Mouse (Mus musculus) yolk sac, embryonic 10.5 days (tissue): ENCODE data around the gene Cpne4.

Experiments
- DNase-seq: peaks from one replicate; pipeline ENCODE4 v3.0.0-alpha.2; 2017; ENCODE audit warnings: low spot score

Gene Cpne4

DNA sequence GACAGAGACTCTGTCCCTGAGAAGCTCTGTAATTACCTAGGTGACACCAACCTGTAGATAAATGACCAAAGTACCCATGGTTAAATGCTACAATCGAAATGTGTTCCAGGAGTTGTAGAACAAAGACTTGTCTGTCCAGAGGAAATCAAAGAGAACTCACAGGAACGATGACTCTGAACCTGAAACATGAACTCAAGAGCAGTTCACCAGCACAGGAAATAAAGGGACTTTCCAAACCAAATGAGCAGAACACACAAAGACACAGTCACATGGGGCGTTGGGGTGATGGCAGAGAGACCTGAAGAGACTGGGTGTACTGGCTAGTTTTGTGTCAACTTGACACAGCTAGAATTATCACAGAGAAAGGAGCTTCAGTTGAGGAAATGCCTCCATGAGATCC, 329.9 kb downstream of the Cpne4 start:
- no peak for DNase-seq

DNA sequence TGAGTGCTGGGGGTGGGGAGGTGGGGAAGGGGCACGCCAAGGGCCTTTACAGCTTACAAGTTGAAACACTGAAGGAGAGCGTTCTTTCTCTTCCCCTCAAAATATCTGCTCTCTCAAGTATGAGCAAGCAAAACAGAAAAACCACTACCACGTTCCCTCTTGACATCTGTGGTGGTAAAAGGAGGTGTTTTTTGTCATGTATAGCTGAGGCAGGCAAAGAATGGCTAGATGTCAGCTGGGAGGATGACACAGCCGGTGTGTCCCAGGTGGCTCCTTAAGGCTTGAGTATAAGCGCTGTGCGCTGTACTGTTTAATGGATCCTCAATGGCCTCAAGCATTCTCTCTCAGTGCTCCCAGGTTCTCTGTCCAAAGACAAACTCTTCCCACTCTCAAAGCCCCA, 331.5 kb downstream of the Cpne4 start:
- no peak for DNase-seq

DNA sequence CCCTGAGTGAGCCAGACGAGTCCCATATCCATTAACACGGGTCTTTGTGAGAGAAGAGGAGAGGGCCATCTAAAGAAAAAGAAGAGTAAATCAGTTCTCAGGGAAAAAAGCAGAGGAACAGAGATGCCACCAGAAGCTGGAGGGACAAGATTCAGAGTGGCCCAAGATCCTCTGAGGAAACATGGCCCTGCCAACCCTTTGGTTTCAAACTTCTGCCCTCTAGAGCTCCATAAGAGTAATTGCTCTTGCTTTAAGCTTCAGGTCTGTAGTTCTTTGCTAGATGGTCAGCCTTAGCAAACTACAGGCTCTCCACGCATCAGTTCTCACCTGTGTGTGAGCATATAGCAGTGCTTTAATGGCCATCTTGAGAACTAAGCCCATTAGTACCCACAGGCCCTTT, 343.4 kb downstream of the Cpne4 start:
- no peak for DNase-seq

DNA sequence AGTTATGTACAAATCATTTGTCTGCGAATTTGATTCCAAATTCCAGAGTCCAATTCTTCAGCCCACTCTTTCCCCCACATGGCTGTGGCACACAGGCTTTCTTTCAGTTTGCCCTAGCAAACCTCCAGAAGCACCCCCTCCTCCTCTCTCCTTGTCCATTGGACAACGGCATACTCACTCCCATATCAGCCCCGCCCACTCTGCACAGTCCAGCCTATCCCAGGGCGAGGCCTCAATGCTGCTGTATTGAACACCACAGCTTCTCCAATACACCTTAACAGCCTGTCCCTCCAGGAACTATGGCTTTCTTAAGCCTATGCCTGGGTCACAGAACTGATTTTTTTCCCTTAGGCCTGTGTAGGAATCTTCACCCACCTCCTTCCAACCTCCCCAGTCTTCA, 348.3 kb downstream of the Cpne4 start:
- DNase-seq: no peak

DNA sequence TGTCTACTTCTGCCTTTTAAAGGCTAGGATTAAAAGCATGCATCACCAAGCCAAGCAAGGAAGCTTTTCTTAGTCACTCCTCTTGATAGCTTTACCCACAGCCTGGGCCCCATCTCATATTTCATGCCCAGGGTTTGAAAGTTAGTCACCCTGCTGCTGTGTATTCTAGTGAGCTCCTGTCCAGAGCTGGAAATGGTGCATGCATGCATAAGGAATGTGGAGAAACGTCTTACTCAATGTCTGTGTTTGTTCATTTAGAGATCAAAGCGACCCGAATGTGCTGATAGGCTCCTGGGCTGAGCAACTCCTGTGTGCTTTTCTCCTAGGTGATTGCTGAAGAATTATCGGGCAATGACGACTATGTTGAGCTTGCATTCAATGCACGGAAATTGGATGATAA, 354.0 kb downstream of the Cpne4 start:
- peak; percentile 17 for DNase-seq

DNA sequence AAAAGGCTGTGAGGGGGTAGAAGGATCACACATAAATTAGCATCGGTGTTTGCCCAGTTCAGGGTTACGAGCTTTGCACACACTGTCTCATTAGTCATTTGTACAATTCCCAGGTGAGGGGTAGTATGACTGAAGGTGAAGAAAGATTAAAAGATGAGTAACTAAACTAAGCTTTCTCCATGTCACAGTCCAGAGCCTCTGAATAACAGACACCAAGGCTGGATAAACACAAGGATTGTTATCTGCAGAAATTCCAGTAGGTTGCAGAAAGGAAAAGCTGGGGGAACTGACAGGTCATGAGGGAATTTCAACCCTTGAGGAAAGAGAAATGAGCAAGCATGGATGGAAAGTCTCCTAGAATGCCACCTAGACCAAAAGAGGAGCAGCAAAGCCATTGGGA, 354.7 kb downstream of the Cpne4 start:
- DNase-seq: no peak

DNA sequence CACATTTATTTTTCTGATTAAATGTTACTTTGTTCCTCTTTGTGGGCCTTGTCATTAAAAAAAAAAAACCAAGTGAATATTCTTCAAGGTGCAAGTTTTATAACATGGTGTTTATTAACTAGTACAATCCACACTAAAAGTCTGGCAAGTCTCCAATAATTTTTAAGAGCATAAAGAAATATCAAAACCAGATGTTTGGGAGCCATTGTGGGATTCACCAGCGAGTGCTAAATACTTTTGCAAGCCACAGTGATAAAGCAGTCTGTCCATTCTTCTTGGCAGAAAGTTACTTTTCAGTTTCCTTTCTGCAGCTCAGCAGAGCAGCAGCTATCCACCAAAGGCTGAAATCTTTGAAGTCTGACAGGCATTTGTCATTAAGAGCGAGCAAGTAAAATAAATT, 365.6 kb downstream of the Cpne4 start:
- DNase-seq: no peak

DNA sequence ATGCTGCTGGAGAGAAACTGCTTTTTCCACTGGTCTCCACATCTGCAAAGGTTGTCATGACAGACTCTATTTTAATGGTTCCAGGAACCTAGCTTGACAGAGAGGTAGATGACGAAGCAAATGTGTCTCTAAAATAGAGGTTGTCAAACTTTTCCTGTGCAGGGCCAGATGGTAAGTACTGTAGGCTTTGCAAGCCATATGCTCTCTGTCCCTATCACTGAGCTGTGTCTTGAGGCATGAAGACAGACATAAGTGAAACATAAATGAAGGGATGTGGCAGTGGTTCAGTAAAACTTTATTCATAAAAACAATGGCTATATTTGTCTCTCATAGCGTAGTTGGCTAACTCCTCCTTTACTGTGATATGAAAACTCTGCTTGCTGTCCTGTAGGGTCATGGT, 366.2 kb downstream of the Cpne4 start:
- no peak for DNase-seq

DNA sequence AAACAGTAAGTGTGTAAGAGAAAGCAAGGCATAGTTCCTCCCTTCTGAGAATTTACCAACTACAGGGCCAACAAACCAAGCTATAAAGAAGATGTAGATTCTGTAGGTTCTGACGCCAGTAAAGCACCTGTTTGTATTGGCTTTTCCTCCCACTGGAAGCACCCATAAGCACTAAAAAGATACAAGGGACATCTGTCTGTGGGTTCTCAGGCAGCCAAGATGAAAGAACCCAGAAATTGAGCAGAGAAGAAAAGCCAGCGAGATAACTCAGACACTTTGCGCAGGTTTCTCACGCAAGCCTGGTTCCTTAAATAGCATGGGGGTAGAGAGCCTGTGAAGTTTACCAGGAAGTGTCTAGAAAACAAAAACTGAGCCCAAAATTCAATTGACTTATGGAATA, 374.1 kb downstream of the Cpne4 start:
- DNase-seq: no peak

DNA sequence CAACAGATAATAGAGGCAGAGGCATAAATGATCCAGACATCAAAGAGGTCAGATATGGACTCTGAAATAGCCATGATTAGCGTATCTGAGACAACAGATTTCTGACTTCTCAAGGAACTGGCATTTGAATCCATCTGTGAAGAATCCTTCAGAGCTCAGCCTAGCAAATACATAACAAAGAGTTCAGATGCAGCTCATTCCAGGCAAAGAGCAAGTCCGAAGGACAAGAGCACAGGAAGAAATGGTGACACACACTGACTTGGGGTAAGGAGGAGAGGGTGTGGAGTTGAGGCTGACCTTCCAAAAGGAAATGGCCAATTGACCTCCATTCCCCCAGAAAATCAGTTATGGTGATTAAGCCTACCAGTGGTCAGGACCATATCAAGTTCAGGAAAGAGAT, 375.0 kb downstream of the Cpne4 start:
- DNase-seq: no peak

DNA sequence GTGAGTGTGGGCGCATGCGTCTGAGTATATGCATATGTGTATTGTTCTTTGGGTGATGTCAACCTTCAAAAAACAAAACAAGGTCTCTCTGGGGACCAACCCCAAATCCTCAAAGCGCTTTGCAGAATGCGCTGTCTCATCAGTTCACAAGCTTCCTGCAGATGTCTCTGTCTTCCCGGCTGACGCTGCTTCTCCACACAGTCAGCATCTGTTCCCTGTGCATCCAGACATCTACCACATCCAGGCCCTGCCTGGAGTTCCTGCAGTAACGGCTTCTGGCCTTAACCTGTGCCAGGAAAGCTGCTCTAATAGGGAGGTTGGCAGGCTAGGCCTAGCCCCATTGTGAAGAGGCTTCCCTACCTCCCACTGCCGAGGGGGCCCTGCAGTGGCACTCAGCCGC, 381.7 kb downstream of the Cpne4 start:
- DNase-seq: no peak

DNA sequence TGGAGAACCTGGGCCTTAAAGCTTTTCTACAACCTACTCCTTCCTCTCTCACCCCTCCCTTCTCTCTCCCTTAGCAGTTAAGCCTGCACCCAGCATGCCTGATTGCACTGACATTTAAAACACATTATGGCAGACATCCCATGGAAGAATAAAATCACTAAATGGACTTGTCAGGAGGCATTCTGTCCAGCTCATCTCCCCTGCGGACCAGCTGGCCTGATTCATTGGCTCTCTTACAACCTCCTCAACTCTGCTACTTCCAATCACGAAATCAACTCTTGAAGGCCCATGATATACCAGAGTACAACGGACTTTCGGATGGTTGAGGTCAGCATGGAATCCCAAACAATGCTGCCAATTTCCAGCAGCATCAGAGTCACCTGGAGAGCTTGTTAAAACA, 393.3 kb downstream of the Cpne4 start:
- DNase-seq: no peak

DNA sequence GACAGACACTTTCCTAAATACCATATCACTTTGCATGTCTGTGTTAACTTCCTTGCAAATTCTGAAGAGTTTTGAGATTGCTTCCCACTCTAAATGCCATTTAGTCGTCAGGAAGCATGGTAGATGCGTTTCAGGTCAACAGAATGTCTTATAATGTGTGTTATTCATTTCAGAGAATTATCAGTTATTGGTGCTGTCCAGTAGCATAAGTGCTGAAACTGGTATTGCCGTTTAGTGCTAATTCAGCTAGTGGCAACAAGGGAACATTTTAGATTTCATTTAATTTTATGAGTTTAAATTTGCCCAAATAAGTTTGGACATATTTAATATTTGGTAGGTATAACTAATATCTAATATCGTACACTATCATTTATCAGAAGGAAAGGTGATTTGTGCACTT, 403.5 kb downstream of the Cpne4 start:
- DNase-seq: no peak

DNA sequence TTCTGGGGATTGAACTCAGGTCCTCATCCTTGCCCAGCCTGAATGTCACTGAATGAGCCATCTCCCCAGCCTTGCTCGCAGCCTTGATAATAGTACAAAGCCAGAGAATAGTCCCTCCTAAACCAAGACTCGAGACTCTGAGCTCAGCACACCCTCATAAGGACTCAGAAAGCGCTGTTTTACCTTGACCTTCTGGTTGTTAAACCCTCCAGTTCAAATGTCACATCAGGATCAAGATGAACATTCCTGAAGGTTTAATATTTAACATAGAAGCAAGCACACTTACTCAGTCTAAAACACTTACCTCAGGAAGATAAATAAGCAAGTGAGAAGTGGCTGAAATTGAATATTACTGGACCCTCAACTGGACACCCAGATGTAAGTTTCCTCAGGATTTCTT, 405.1 kb downstream of the Cpne4 start:
- DNase-seq: no peak

DNA sequence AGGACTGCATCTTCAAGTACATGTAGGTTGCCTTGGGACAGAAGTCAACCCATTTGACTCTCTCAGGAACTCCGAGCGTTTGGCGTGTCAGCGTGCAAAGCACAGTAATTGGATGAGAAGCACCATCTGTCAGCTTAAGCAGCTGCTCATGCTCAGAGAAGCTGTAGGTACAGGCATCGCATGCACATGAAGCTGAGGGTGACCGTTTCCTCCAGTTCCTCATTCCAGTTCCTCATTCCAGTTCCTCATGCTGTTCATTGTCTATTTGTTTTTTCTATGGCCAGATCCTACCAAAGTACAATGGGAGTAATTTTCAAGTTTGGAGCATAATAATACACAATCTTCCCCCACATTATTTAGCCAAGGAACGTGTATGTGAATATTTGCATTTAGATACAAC, 425.7 kb downstream of the Cpne4 start:
- no peak for DNase-seq

DNA sequence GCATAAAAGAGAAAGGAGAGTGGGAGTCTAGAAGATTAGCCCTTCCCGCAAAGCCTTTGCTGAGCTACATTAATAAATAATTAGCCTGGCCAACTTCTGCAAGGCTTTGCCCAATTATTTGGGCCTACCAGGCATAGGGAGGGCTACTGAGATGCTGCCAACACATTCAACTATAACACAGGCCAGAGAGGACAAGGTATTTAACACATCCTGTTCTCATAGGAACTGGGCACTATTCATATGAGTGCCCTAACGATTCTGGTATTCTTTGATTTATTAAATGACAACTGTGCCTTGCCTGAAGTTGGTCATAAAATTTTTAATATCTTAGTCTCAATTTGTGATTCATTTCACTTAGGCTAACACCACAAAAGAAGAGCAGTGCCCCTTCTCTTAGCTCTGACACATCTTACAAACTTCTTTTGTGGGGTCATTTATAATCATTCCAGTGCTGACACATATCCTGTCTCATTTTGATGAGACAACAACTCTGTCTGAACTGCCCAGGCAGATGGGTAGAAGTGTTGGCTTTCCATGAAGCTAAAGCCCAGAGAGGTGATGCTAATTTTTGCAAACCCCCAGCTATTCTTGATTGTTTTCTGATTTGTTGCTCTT, 435.0 kb downstream of the Cpne4 start:
- DNase-seq: no peak

DNA sequence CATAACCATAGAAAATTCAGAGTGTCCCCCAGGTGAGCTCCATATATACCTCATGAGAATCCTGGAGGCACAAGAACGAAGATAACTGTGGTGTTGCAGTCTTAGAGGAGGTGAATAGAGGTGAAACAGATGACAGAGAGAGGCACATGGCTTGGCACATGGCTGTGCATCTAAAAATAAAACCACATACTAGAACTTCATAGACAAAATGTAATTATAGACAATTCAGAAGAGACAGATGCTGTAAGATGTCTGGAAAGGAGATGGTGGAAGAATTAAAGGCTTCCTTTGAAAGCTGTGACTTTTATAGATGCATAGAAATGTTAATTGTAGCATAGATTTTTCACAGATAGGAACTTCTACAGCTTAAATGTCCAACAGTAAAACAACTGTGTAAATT, 451.1 kb downstream of the Cpne4 start:
- DNase-seq: no peak

DNA sequence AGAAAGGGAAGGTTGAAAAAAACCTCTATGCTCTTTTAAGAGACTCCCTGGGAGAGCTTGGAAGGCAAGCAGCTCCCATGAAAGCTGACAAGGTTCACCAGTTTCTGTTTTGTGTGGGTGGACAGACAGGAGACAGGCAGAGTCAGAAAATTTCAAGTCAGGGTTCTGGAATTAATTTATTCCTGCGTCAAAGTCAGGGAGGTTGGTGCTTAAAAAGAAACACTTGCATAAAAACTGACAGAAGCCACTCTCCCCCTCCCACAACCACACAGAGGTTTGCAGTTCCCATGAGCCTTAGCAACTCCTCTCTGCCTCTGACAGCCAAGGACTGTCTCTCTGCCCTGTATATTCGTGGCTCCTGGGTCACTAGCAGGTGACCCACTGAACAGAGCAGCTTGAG, 463.6 kb downstream of the Cpne4 start:
- no peak for DNase-seq

DNA sequence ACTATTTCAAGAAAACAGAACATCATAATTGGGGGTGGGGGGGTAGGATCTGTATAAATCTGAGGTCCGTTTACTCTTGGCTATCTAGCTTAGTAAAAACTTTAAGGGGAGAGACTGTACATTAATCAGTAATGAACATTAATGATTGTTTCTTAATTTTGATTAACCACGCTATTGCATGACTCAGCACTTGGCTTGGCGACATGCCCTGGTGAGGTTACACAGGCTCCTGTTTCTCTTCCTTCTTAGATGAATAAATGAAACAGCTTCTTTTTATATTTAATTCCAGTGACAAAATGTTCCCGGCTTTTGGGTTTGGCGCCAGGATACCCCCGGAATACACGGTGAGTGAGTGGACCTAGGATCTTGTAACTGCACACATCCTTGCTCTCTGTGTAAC, 471.1 kb downstream of the Cpne4 start:
- no peak for DNase-seq

DNA sequence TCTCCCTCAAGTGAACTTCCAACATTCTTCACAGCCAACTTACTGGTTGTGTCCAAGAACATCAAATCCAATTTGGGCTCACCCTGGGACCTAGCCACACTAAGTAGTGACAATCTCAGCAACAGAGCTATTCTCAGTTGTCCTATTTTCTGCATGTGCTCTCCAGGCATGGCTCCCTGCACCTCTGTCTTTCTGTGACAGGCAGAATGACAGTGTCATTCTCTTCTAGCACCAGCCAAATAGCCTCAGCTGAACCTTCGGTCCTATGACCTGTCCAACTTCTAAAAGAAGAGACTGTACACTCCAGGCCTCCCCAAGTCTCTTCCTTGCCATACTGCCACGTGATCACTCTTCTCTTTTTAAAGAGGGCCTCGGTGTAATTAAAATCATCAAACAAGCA, 481.2 kb downstream of the Cpne4 start:
- no peak for DNase-seq

DNA sequence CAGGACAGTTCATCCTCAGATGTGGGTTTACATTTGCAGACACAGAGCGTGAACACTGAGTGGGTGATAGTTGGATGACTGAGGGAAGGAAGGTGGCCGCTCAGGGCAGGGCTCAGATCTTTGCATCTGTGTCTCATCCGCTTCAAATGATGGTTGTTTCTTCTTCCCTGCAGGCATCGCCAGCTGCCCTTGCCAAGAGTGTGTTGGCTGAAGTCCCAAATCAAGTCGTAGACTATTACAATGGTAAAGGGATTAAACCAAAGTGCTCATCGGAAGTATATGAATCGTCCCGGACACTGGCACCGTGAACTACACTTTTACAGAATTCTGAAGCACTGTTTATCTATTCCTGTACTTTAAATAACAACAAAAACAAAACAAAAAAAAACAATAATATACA, 485.5 kb downstream of the Cpne4 start:
- DNase-seq: no peak

DNA sequence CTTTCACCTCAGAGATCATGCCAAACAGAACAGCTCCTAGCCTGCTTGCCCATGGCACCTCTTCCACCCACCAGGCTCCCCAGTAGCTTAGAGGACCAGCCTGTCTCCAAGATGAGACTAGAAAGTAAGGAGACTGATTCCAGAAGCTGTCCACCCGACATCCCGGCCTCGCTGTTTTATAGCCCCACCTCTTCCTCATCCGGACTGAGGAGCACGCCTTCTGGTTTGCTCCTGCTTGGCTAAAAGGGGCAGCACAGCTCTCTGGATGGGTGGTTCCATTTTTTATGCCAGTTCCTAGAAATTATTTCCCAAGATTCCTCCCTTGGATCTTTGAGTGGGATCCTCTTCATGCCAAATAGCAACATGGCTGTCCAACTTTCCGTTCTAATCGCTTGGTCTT, 486.6 kb downstream of the Cpne4 start:
- no peak for DNase-seq

DNA sequence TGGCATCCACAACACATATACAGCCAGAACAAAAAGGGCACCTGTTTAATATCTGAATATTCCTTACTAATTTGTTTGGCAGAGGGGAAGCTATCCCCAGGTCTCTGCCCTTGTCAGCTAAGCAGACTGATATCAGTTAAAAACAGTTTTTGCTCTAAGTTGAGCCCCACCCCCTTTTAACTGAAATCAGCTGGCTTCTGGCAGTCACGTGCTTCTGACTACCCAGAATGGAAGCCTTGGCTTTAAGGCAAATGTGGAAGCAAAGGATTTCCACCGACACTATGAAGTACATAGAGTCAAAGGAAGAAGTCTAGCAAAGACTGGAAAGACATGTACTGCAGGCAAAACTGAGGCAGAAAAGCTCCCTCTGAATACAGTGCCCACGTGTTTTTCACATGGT, 490.8 kb downstream of the Cpne4 start:
- DNase-seq: no peak

DNA sequence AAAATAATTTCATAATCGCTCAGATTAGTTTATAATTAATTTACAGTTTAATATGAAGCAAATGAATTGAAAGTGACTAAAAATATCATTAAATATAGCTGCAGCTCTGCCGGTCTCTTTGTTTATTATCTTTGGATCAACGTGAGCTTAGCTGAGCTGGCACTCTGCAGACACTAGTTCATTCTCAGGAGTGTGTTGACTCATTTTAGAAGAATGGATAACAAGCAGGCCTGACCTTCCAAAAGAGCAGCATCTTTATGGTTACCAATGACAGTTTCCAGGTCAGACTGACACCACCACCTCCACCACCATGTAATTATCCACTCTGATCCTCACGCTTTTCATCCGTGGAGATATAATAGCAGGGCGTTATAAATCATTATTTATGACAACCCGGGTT, 498.9 kb downstream of the Cpne4 start:
- no peak for DNase-seq

DNA sequence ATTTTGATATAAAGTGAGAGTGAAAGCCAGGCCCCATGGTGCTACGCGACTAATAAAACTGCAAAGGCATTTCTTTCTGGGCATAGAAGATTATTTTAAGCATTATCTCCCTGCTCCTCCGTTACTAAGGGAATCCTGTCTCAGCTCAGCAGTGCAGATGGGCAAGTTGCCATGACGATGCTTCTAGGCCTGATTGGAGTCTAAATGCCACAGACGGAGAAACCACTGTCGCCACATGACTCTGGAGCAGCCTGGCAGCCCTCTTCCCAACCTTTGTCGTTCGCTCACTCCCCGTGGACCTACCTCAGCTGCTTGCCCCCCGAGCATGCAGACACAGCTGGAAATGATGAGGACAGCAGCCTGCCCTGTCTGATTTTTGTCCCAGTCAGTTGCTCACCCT, 501.3 kb downstream of the Cpne4 start:
- no peak for DNase-seq
